Mouse (Mus musculus) stomach, embryonic 15.5 days (tissue): ENCODE measurements around the gene Bnip1. TPM values are rescaled to one million over a fixed set of nuclear protein-coding genes. Genes with fewer than 3 reads are reported as not detected.

Experiments
- ATAC-seq: fragments of 200-750 bp; cut with Nextera tagmentation; 2 replicates; pipeline ENCODE4 v1.8.0; 2017; ENCODE audit warnings: low read depth, moderate number of reproducible peaks, moderate TSS enrichment; ENCODE audit not compliant: insufficient read depth, low FRiP score
- H3K27ac ChIP-seq: fragments of 300-500 bp; sonication (generic); 2 replicates; pipeline ENCODE4 v1.5.1; 2015; ENCODE audit warnings: mild to moderate bottlenecking, inconsistent platforms
- H3K27me3 ChIP-seq: fragments of 300-500 bp; sonication (generic); replicated peaks from 2 replicates; pipeline ENCODE4 v1.6.1; 2015; ENCODE audit warnings: inconsistent platforms
- H3K36me3 ChIP-seq: fragments of 300-500 bp; sonication (generic); 2 replicates; pipeline ENCODE4 v1.6.1; 2015; ENCODE audit warnings: inconsistent platforms
- H3K4me1 ChIP-seq: fragments of 300-500 bp; sonication (generic); 2 replicates; pipeline ENCODE4 v1.6.1; 2015; ENCODE audit warnings: inconsistent platforms
- H3K4me2 ChIP-seq: fragments of 300-500 bp; sonication (generic); 2 replicates; pipeline ENCODE4 v1.6.1; 2015; ENCODE audit warnings: mild to moderate bottlenecking, inconsistent platforms
- H3K4me3 ChIP-seq: fragments of 300-500 bp; sonication (generic); replicated peaks from 2 replicates; pipeline ENCODE4 v1.5.1; 2015; ENCODE audit warnings: inconsistent platforms
- H3K9ac ChIP-seq: fragments of 300-500 bp; sonication (generic); 2 replicates; pipeline ENCODE4 v1.6.1; 2015; ENCODE audit warnings: inconsistent platforms
- H3K9me3 ChIP-seq: fragments of 300-500 bp; sonication (generic); 2 replicates; pipeline ENCODE4 v1.6.1; 2016; ENCODE audit warnings: inconsistent platforms
- WGBS: fragments of 180-500 bp; shearing (Covaris S2); methylation state at CpG from one replicate; pipeline ENCODE4 v1.1.7; 2015; 5-methylcytosine and 5-hydroxymethylcytosine counted together
- polyA plus RNA-seq: library from polyadenylated mRNA; unstranded; fragments of >200 nt; fragmentation: Nextera tagmentation; extraction: Ambion mirVana; gene quantifications from 2 replicates; pipeline ENCODE4 v1.2.1, GENCODE M21; 2015

The Bnip1 gene
- polyA plus RNA-seq, 1 experiment from 2014 or later: 42.9 TPM

DNA sequence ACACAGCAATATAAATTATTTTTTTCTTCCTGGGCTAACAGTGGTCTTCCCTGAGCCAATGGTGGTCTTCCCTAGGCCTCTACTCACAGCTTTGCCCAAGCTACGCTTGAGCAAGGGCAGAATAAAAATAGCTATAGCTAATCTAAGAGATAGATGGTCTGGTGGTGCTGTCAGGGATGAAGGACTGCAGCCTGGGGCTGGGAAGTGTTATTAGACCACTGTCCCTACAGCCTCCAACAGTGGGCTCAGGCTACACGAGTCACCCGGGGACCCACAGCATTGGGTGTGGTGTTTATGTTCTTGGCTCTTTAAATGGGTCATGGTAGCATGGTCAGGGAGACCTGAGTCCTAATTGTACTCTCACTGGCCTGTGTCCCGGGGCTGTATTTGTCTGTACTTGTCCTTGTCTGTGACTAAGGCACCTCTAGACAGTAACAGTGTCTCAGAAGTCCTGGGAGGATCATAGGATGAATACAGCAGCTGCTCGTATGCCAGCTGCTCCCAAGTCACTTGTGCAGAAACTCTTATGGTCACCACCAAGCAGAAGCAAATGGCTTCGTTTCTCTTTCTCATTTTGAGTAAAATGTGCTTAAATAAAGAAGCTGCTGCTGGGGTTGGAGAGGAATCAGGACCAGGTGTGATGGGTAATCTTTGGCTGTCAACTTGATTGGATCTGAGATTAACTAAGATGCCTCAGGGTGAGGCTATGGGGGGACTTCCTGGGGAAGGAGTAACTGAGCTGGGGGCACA lies 16.7 kb downstream of the Bnip1 start:
- Histone ChIP-seq H3K4me3 (no peak overlapping the region), H3K4me1 (0 out of 2 replicates have a peak, but pooled peaks cover 3% of the 10 kb centered on the region), H3K9ac (no peak overlapping the region), H3K4me2 (no peak overlapping the region), H3K27ac (no peak overlapping the region), H3K27me3 (no peaks in the 10 kb centered on the region), H3K36me3 (peaks cover 8% of the 10 kb centered on the region; the same call in 1 of the 2 replicates), H3K9me3 (no peaks in the 10 kb centered on the region)
- ATAC-seq: no peak
- 69% methylated on average over 6 of the region's 6 CpGs for WGBS

DNA sequence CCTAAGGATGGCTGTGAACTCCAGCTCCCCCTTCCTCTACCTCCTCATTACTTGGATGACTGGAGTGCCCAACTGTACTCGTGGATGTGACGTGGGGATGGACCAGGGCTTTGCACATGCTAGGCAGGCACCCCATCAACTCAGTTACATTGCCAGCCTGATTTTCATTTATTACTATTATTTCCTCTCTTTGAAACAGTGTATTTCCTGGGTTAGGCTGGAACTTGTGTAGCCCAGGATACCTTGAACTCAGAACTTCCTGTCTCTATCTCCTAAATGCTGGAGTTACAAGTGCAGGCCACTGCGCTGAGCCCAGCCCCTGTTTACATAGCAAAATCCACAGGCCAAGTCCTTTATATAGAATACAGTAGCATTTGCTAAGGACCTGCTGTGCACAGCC lies 22.0 kb downstream of the Bnip1 start:
- Histone ChIP-seq H3K27me3 (no peaks in the 10 kb centered on the region), H3K4me3 (no peak overlapping the region), H3K9ac (no peak overlapping the region), H3K9me3 (no peaks in the 10 kb centered on the region), H3K27ac (no peak overlapping the region), H3K4me2 (no peak overlapping the region), H3K4me1 (no peaks in the 10 kb centered on the region), H3K36me3 (no peaks in the 10 kb centered on the region)
- WGBS: 76% methylated on average over 3 of the region's 3 CpGs
- ATAC-seq: no peak

DNA sequence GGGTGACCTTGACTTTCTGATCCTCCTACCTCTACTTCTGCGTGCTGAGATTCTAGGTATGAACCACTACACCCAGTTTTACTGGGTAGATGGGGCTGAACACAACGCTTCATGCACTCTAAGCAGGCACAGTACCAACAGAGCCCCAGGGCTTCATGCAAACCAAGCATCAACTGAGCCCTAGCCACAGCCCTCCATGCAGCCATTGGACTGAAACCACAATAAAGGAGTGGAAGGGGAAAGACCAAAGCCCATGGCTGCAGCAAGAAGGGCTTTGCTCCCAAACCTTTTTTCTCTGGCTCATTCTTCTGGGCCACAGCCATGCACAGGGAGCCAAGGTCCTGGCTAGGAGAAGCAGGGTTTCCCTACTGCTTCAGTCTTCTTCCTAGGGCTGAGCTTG lies 31.7 kb downstream of the Bnip1 start:
- 78% methylated on average over 2 of the region's 2 CpGs for WGBS
- Histone ChIP-seq H3K9me3 (no peaks in the 10 kb centered on the region), H3K4me1 (no peaks in the 10 kb centered on the region), H3K27ac (no peak overlapping the region), H3K4me2 (no peak overlapping the region), H3K9ac (no peak overlapping the region), H3K4me3 (no peak overlapping the region), H3K27me3 (no peaks in the 10 kb centered on the region), H3K36me3 (no peaks in the 10 kb centered on the region)
- ATAC-seq: no peak

DNA sequence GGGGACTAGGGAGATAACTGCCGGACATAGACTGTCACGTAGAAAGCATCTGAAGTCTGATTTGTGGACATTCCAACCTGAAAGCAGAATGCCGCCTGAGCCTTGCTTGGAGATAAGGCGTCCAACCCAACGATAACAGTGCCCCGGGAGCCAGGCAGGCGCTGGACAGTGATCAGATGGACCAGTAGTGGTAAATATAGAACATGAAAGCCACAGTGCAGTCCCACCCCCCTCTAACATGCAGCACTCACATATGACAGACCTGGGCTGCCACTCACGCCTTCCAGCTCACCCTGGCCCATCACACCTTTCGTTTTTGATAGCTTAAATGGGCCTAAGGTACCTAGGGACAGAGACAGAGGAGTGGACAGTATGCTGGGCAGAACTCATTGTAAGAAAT lies 32.6 kb downstream of the Bnip1 start:
- H3K9ac ChIP-seq: no peak overlapping the region
- no peaks in the 10 kb centered on the region for H3K9me3 ChIP-seq
- no peak overlapping the region for H3K27ac ChIP-seq
- H3K4me3 ChIP-seq: no peak overlapping the region
- no peak for ATAC-seq
- WGBS: 63% methylated on average over 9 of the region's 9 CpGs
- H3K36me3 ChIP-seq: no peaks in the 10 kb centered on the region
- no peaks in the 10 kb centered on the region for H3K27me3 ChIP-seq
- H3K4me1 ChIP-seq: no peaks in the 10 kb centered on the region
- H3K4me2 ChIP-seq: no peak overlapping the region

DNA sequence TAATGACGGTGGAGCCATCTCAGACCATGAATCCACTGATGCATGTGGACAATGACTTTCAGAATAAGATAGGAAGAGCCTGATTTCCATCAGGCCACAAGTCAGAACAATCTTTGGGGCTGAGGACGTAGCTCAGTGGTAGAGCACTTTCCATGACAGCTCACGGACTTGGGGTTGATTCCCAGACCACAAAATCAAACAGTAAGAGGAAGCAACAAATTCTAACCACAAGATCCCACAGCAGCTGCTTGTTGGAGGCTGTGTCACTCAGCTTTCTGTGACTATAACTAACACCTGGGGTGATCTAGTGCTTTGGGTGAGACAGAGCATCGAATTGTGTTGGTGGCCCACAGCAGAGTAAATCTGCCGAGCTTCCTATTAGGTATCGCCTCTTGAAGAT lies 35.9 kb downstream of the Bnip1 start:
- Histone ChIP-seq H3K36me3 (no peaks in the 10 kb centered on the region), H3K9me3 (no peaks in the 10 kb centered on the region), H3K4me2 (no peak overlapping the region), H3K9ac (no peak overlapping the region), H3K4me3 (no peak overlapping the region), H3K4me1 (no peaks in the 10 kb centered on the region), H3K27ac (no peak overlapping the region), H3K27me3 (no peaks in the 10 kb centered on the region)
- no peak for ATAC-seq
- WGBS: 78% methylated on average over 6 of the region's 6 CpGs

DNA sequence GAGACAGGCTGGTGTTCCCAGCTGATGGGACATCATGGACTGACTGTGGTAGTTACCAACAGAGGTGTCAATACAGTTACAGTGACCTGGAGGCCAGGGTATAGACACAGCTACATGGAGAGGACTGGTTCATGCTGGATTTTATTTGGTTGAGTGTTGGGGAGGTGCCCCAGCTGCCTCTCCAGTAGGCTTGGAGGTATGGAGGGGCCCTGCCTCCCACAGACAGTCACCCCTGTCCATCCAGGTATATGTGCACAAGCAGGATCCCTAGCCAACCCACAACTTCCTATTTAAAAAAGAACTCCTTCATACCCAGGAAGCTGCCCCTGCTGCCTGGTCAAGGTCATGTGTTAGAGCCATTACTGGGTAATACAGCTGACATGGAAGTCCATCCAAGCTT lies 36.9 kb downstream of the Bnip1 start:
- no peak overlapping the region for H3K27ac ChIP-seq
- H3K27me3 ChIP-seq: no peaks in the 10 kb centered on the region
- H3K36me3 ChIP-seq: no peaks in the 10 kb centered on the region
- H3K4me1 ChIP-seq: no peaks in the 10 kb centered on the region
- no peak overlapping the region for H3K4me3 ChIP-seq
- no peak for ATAC-seq
- no peak overlapping the region for H3K9ac ChIP-seq
- no peak overlapping the region for H3K4me2 ChIP-seq
- no peaks in the 10 kb centered on the region for H3K9me3 ChIP-seq

DNA sequence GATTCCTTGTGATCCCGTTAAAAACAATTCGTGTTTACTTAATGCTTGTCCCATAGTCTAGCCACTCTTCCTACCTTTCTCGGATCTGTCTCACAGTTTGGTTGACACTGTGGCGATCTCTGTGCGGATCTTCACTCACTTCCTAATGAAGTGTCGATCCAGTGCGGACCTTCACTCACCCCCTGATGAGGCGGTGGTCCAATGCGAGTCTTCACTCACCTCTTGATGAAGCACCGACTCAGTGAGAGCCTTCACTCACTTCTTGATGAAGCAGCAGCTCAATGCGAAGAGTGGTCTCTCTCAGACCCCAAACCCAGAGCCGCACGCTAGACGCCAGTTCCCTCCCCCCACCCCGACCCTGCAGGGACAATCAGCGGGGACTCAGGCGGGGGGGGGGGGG lies 45.3 kb downstream of the Bnip1 start:
- H3K27me3 ChIP-seq: 0 out of 2 replicates have a peak, but pooled peaks cover 13% of the 10 kb centered on the region
- H3K4me2 ChIP-seq: no peak overlapping the region
- H3K9me3 ChIP-seq: no peaks in the 10 kb centered on the region
- no peaks in the 10 kb centered on the region for H3K36me3 ChIP-seq
- WGBS: 66% methylated on average over 15 of the region's 17 CpGs
- ATAC-seq: no peak
- H3K9ac ChIP-seq: no peak overlapping the region
- no peak overlapping the region for H3K27ac ChIP-seq
- no peaks in the 10 kb centered on the region for H3K4me1 ChIP-seq
- H3K4me3 ChIP-seq: no peak overlapping the region

DNA sequence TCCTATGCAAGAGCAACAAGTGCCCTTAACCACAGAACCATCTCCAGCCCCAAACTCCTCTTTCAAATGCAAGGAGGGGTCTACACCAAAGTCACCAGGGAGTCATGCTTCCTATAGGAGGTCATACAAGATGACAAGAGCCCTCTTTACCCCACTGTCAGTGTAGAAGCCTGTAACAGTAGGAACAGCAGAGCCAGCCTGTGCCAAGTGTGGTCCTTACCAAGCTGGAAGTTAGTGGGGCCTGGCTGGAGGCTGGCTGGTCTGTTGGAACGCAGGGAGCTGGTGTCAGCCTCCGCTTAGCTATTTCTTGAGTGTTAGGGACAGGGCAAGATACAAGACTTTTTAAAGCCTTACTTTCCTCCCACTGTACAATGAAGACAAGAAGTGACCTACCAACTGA lies 52.9 kb downstream of the Bnip1 start:
- H3K9ac ChIP-seq: no peak overlapping the region
- ATAC-seq: no peak
- H3K4me2 ChIP-seq: no peak overlapping the region
- H3K4me1 ChIP-seq: peaks cover 3% of the 10 kb centered on the region; the same call in 1 of the 2 replicates
- no peaks in the 10 kb centered on the region for H3K9me3 ChIP-seq
- H3K36me3 ChIP-seq: no peaks in the 10 kb centered on the region
- H3K27me3 ChIP-seq: peaks cover 57% of the 10 kb centered on the region
- H3K4me3 ChIP-seq: no peak overlapping the region
- WGBS: 78% methylated on average over 2 of the region's 2 CpGs
- no peak overlapping the region for H3K27ac ChIP-seq

DNA sequence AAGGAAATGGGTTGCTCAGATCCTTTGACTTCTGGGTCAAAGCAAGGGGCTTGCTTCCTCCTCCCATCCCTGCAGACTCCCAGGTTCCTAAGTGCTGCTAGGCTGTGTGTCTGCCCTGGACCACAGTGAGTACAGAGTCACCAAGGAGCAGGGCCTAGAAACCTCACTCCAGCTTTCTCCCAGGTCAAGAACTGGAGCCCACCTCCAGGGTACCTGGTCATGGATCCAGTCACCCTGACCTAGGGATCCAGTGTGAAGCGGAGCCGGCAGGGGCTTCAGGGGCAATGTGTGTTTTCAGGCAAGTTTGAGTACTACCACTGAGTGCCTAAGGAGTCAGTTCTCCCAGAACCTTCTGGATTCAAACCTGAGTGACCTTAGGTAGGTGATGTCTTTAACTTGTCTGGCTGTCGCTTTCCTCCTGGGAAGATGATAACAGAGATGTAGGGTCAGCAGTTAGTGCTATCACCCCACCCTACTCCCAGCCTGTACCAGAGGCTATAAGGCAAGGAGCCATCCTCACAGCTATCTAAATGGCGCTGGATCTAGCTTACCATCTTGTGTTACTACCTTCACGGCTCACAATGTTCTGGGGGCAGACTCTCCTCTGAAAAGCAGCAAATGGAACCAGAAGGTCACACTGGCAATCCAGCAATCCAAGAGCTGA lies 53.6 kb downstream of the Bnip1 start:
- Histone ChIP-seq H3K27ac (no peak overlapping the region), H3K4me3 (no peak overlapping the region), H3K4me2 (no peak overlapping the region), H3K9ac (no peak overlapping the region), H3K27me3 (peaks cover 63% of the 10 kb centered on the region), H3K36me3 (no peaks in the 10 kb centered on the region), H3K4me1 (peaks cover 9% of the 10 kb centered on the region; the same call in 1 of the 2 replicates), H3K9me3 (no peaks in the 10 kb centered on the region)
- WGBS: 68% methylated on average over 5 of the region's 5 CpGs
- ATAC-seq: no peak

DNA sequence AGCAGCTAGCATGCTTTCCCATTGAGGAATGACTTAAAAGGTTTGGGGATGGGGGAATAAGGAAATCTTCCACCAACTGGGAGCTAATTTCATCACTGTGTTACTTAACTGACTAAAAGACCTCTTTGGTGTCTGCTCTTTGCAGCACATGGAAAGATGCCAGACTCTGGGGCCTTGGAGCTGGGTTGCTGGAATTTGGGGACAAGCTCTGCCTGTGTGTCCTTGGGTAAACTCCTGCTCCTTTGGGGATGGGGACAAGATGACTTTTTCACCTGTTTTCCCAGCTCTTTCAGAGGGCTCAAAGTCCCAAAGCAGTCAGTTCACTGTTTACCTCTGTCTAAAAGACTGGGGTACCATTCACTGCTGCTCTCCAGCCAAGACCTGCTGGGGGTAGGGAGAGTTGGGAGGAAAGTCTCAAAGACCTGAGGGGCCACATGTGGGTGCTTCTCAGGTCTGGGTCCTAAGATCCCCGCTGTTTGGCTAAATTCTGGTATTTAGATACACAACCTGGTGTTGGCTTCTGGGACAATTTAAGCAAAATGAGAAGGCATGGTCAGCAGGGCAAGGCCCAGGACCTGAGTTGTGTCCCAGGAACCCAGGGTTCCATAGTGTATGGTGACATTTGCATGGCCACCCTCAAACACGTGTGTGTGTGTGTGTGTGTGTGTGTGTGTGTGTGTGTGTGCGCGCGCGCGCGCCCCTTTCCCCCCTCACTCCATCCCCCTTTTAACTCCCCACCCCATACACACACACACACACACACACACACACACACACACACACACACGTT lies 54.3 kb downstream of the Bnip1 start:
- Histone ChIP-seq H3K4me1 (peaks cover 12% of the 10 kb centered on the region), H3K4me2 (no peak overlapping the region), H3K9me3 (no peaks in the 10 kb centered on the region), H3K36me3 (no peaks in the 10 kb centered on the region), H3K9ac (no peak overlapping the region), H3K27ac (no peak overlapping the region), H3K27me3 (peaks cover 70% of the 10 kb centered on the region), H3K4me3 (no peak overlapping the region)
- 49% methylated on average over 9 of the region's 9 CpGs for WGBS
- ATAC-seq: no peak

DNA sequence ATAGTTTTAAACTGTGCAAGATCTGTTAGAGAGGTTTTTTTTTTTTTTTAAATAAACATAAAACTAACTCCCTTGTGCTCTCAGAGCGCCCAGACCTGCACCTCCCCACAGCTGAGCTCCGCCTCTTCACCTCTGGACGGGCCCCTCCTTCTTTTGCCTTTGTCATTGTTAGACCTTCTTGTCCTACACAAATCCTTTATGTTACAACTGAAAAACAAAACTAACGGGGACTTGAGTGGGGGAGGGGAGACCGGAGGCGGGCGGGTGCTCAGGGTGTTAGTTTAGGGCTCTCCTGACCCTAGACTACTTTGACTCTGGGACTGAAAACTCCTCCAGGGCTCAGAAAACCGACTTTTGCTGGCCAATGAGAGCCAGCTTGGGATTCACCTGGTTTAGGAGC lies 55.1 kb downstream of the Bnip1 start:
- ATAC-seq: no peak
- no peak overlapping the region for H3K9ac ChIP-seq
- H3K4me3 ChIP-seq: no peak overlapping the region
- WGBS: 18% methylated on average over 8 of the region's 8 CpGs
- no peak overlapping the region for H3K4me2 ChIP-seq
- no peaks in the 10 kb centered on the region for H3K36me3 ChIP-seq
- no peak overlapping the region for H3K27ac ChIP-seq
- peaks cover 76% of the 10 kb centered on the region for H3K27me3 ChIP-seq
- H3K9me3 ChIP-seq: no peaks in the 10 kb centered on the region
- peaks cover 12% of the 10 kb centered on the region for H3K4me1 ChIP-seq

DNA sequence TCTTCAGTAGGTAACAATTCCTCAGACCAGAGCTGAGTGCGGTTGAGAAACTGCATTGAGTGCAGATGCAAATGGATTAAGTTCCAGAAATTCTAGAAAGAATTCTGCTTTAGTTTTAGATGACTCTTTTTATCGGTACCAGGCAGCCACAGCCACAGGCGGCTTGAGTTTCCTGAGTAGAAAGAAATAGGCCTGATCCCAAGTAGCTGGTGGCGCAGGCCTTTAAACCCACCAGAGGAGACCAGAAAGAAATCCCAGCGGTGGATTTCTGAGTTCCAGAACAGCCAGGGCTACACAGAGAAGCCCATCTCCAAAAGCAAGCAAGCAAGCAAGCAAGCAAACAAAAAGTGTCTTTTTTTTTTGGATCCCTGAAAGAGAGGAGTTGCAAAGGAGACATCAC lies 55.5 kb downstream of the Bnip1 start:
- Histone ChIP-seq H3K36me3 (no peaks in the 10 kb centered on the region), H3K4me3 (no peak overlapping the region), H3K27ac (no peak overlapping the region), H3K4me1 (peaks cover 14% of the 10 kb centered on the region), H3K4me2 (no peak overlapping the region), H3K9me3 (no peaks in the 10 kb centered on the region), H3K9ac (no peak overlapping the region), H3K27me3 (peaks cover 79% of the 10 kb centered on the region)
- no peak for ATAC-seq
- 32% methylated on average over 5 of the region's 5 CpGs for WGBS
